ENCODE assay signal across 9 mouse cellular contexts in the genomic region with DNA sequence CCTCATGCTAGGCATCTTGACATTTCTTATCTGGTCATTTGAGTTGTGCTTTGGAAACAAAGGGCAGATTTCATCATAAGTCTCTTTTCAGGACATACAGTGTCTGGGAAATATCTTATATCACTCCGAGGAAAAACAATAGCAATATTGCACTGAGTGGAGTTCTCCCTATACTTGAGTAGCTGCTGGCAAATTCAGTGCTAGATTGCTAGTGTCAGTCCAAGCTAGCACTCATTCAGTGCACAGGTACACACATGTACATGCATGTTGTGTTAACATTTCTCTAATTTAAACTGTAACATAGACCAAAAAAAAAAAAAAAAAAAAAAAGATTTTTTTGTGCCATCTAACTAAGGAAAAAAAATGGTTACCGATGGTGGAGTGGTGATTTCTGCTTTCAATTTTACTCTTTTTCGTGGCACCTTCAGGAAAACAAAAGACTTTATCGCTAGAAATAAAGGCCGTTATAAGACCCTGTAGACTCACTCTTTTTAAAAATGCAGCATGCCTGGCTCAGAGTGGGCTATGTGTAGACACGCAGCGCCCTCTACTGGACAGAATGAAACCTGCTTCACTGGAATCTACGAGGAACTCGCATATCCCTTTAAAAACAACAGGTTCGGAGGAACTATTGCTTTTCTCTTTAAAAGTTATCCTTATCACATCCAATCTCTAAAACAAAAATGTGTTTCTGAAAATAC.
DNase-seq lines count a peak whose midpoint lies in the region; ATAC-seq and TF ChIP-seq lines count a peak whose summit lies in the region.
"Had no signal": no experiment of that assay in that cellular context is flagged by ENCODE, and none has a peak within 500 bp of the region (broad histone marks: within the 10 kb centered on the region; RNA-seq: fewer than 3 reads in every experiment).

No protein-coding gene starts in this region.

- TF ChIP-seq CTCF in E14TG2a.4 (conservative IDR thresholded peaks at IDR 0.05; ENCODE audit: low read length) = peak; percentile 67

- whole genome bisulfite sequencing in forebrain, embryonic 14.5 days = 17% methylated on average over 10 of the region's 10 CpGs
- WGBS in large intestine, adult 2 months = 19% methylated on average over 10 of the region's 10 CpGs
- 16% methylated on average over 10 of the region's 10 CpGs for WGBS in liver, embryonic 16.5 days (ENCODE audit: insufficient replicate concordance)
- 14% methylated on average over 10 of the region's 10 CpGs for WGBS in neural tube, embryonic 14.5 days

- H3K4me2 ChIP-seq in forebrain, embryonic 14.5 days (ENCODE audit: low read length) = peak overlapping the region; percentile 52
- H3K4me2 ChIP-seq in liver, embryonic 16.5 days (ENCODE audit: low read depth, low read length) = peak overlapping the region; percentile 28
- H3K4me2 ChIP-seq in neural tube, embryonic 14.5 days (ENCODE audit: low read depth, low read length) = peak overlapping the region; percentile 46

- H3K27ac ChIP-seq in forebrain, embryonic 14.5 days (ENCODE audit: low read depth, low read length) = no peak overlapping the region
- no peak overlapping the region for H3K27ac ChIP-seq in liver, embryonic 16.5 days (ENCODE audit: low read length)
- H3K27ac ChIP-seq in neural tube, embryonic 14.5 days (ENCODE audit: low read depth, low read length) = no peak overlapping the region

- peak; percentile 89 for ATAC-seq in forebrain, embryonic 14.5 days
- ATAC-seq in liver, embryonic 16.5 days (ENCODE audit: low read depth) = no peak
- ATAC-seq in neural tube, embryonic 14.5 days (ENCODE audit: low read depth) = peak; percentile 89

- H3K27me3 ChIP-seq in E14TG2a.4 (ENCODE audit: insufficient read depth, low read length) = no peaks in the 10 kb centered on the region
- H3K27me3 ChIP-seq in forebrain, embryonic 14.5 days (replicated peaks; ENCODE audit: control insufficient read depth, insufficient read depth, low read length) = no peaks in the 10 kb centered on the region
- H3K27me3 ChIP-seq in liver, embryonic 16.5 days (ENCODE audit: control insufficient read depth, insufficient read depth, low read depth, low read length) = no peaks in the 10 kb centered on the region
- H3K27me3 ChIP-seq in neural tube, embryonic 14.5 days (ENCODE audit: control insufficient read depth, insufficient read depth, low read length) = no peaks in the 10 kb centered on the region

- 0 out of 2 replicates have a peak, but pooled peaks cover 7% of the 10 kb centered on the region for H3K4me1 ChIP-seq in E14TG2a.4 (replicated peaks; ENCODE audit: low read depth, low read length)
- 0 out of 2 replicates have a peak, but pooled peaks cover 6% of the 10 kb centered on the region for H3K4me1 ChIP-seq in forebrain, embryonic 14.5 days (ENCODE audit: control insufficient read depth, insufficient read depth, low read length)
- no peaks in the 10 kb centered on the region for H3K4me1 ChIP-seq in liver, embryonic 16.5 days (ENCODE audit: control insufficient read depth, low read depth, low read length)
- no peaks in the 10 kb centered on the region for H3K4me1 ChIP-seq in neural tube, embryonic 14.5 days (ENCODE audit: control insufficient read depth, insufficient read depth, low read length)

- DNase-seq in c-Kit-positive CD71-negative TER-119-negative erythroid progenitor cells, embryonic 14.5 days (ENCODE audit: low read depth) = peak; percentile 67
- DNase-seq in forebrain, embryonic 14.5 days (ENCODE audit: low spot score) = peak; percentile 95
- peak; percentile 83 to 88 for DNase-seq in heart, postnatal 10 days
- peak; percentile 64 for DNase-seq in large intestine, adult 2 months (ENCODE audit: low read depth, low spot score)
- peak; percentile 74 for DNase-seq in testis, postnatal 14 days (ENCODE audit: low spot score)

- H3K9me3 ChIP-seq in E14TG2a.4 (ENCODE audit: low read length) = no peaks in the 10 kb centered on the region
- H3K9me3 ChIP-seq in forebrain, embryonic 14.5 days (replicated peaks; ENCODE audit: control insufficient read depth, low read length) = no peaks in the 10 kb centered on the region
- no peaks in the 10 kb centered on the region for H3K9me3 ChIP-seq in liver, embryonic 16.5 days (replicated peaks; ENCODE audit: control insufficient read depth, low read length)
- H3K9me3 ChIP-seq in neural tube, embryonic 14.5 days (ENCODE audit: control insufficient read depth, low read length) = no peaks in the 10 kb centered on the region

- H3K36me3 ChIP-seq in E14TG2a.4 (ENCODE audit: insufficient read depth, low read length) = no peaks in the 10 kb centered on the region
- H3K36me3 ChIP-seq in forebrain, embryonic 14.5 days (ENCODE audit: control insufficient read depth, insufficient read depth, low read length) = no peaks in the 10 kb centered on the region
- H3K36me3 ChIP-seq in liver, embryonic 16.5 days (ENCODE audit: control insufficient read depth, insufficient read depth) = no peaks in the 10 kb centered on the region
- no peaks in the 10 kb centered on the region for H3K36me3 ChIP-seq in neural tube, embryonic 14.5 days (ENCODE audit: control insufficient read depth, insufficient read depth, low read length)

- no peak overlapping the region for H3K4me3 ChIP-seq in E14TG2a.4 (replicated peaks; ENCODE audit: low read length)
- H3K4me3 ChIP-seq in forebrain, embryonic 14.5 days (ENCODE audit: low read depth, low read length) = peak overlapping the region; percentile 22
- H3K4me3 ChIP-seq in liver, embryonic 16.5 days (ENCODE audit: low read depth, low read length) = peak overlapping the region; percentile 35
- H3K4me3 ChIP-seq in neural tube, embryonic 14.5 days (ENCODE audit: low read depth, low read length) = peak overlapping the region; percentile 30
- H3K4me3 ChIP-seq: myocyte had no signal

- peak overlapping the region; percentile 55; the same call in 1 of the 2 replicates for H3K9ac ChIP-seq in forebrain, embryonic 14.5 days (ENCODE audit: low read length)
- no peak overlapping the region for H3K9ac ChIP-seq in liver, embryonic 16.5 days (ENCODE audit: low read depth, low read length)
- H3K9ac ChIP-seq in neural tube, embryonic 14.5 days (replicated peaks; ENCODE audit: low read depth, low read length) = no peak overlapping the region; the same call in 1 of the 2 replicates

- intact Hi-C loops in heart, postnatal 10 days (cut with DNase I) = loop anchor here (1.0 to 5.0 kb wide), 4 partner anchors 77 to 789 kb away; no protein-coding TSS in a partner anchor
